In genomic region chr16:25533206-25533580, GRCm38 (mm10) we compare ENCODE assay signal across 8 mouse cellular contexts.
DNase-seq lines count a peak whose midpoint lies in the region; ATAC-seq and TF ChIP-seq lines count a peak whose summit lies in the region.
"Had no signal": no experiment of that assay in that cellular context is flagged by ENCODE, and none has a peak within 500 bp of the region (broad histone marks: within the 10 kb centered on the region; RNA-seq: fewer than 3 reads in every experiment).

No protein-coding gene starts in this region.

- WGBS in kidney, adult 2 months: 46% methylated on average over 4 of the region's 4 CpGs
- WGBS in kidney, embryonic 16.5 days: 47% methylated on average over 4 of the region's 4 CpGs
- 70% methylated on average over 4 of the region's 4 CpGs for WGBS in intestine, embryonic 15.5 days

- H3K4me1 ChIP-seq in kidney, adult 2 months (ENCODE audit: control insufficient read depth, insufficient read depth, low read length): peaks cover 11% of the 10 kb centered on the region
- H3K4me1 ChIP-seq in kidney, embryonic 16.5 days (ENCODE audit: insufficient read depth, low read length): no peaks in the 10 kb centered on the region
- no peaks in the 10 kb centered on the region for H3K4me1 ChIP-seq in intestine, embryonic 15.5 days (replicated peaks)

- no peaks in the 10 kb centered on the region for H3K9me3 ChIP-seq in kidney, embryonic 16.5 days (ENCODE audit: low read length)
- H3K9me3 ChIP-seq in intestine, embryonic 15.5 days: no peaks in the 10 kb centered on the region

- DNase-seq in kidney, adult 2 months: peak; percentile 89
- peak; percentile 79 for DNase-seq in adrenal gland, postnatal 14 days
- DNase-seq in cerebellum, postnatal 4 days (ENCODE audit: low spot score in 2 of 2): peak; percentile 27 to 78
- DNase-seq in layer of hippocampus, postnatal 10 days (ENCODE audit: low spot score in 2 of 2): peak; percentile 42 to 51

- H3K4me2 ChIP-seq in kidney, embryonic 16.5 days (replicated peaks; ENCODE audit: low read depth, low read length): no peak overlapping the region
- H3K4me2 ChIP-seq in intestine, embryonic 15.5 days (replicated peaks): no peak overlapping the region

- no peaks in the 10 kb centered on the region for H3K36me3 ChIP-seq in kidney, adult 2 months (ENCODE audit: control insufficient read depth, insufficient read depth, low read length)
- H3K36me3 ChIP-seq in kidney, embryonic 16.5 days (ENCODE audit: insufficient read depth, low read length): no peaks in the 10 kb centered on the region
- no peaks in the 10 kb centered on the region for H3K36me3 ChIP-seq in intestine, embryonic 15.5 days

- no peak for TF ChIP-seq POLR2A in kidney, adult 2 months (IDR thresholded peaks at IDR 0.05; ENCODE audit: low read depth, low read length)

- ATAC-seq in kidney, embryonic 16.5 days (ENCODE audit: low FRiP score, low TSS enrichment): no peak
- ATAC-seq in CD4-positive, CD25-positive, alpha-beta regulatory T cell, adult 4 months: no peak
- ATAC-seq in intestine, embryonic 15.5 days: no peak

- no peaks in the 10 kb centered on the region for H3K27me3 ChIP-seq in kidney, adult 2 months (replicated peaks; ENCODE audit: control insufficient read depth, insufficient read depth, low read length)
- H3K27me3 ChIP-seq in kidney, embryonic 16.5 days (ENCODE audit: insufficient read depth, low read length): no peaks in the 10 kb centered on the region
- no peaks in the 10 kb centered on the region for H3K27me3 ChIP-seq in intestine, embryonic 15.5 days (replicated peaks)

- TF ChIP-seq CTCF in kidney, adult 2 months (conservative IDR thresholded peaks at IDR 0.05; ENCODE audit: insufficient read depth, insufficient read length, low read depth, low read length): no peak

- H3K27ac ChIP-seq in kidney, adult 2 months (ENCODE audit: insufficient read depth, low read depth, low read length): peak overlapping the region; percentile 28; the same call in 1 of the 2 replicates
- H3K27ac ChIP-seq in kidney, embryonic 16.5 days (ENCODE audit: low read length): no peak overlapping the region
- no peak overlapping the region for H3K27ac ChIP-seq in intestine, embryonic 15.5 days
- H3K27ac ChIP-seq: liver, embryonic 14.5 days had no signal

- no peak overlapping the region for H3K9ac ChIP-seq in kidney, embryonic 16.5 days (replicated peaks; ENCODE audit: low read length)
- H3K9ac ChIP-seq in intestine, embryonic 15.5 days: no peak overlapping the region
- H3K9ac ChIP-seq: liver, embryonic 14.5 days had no signal

- H3K4me3 ChIP-seq in kidney, adult 2 months (ENCODE audit: insufficient read depth, low read depth, low read length): no peak overlapping the region
- H3K4me3 ChIP-seq in kidney, embryonic 16.5 days (ENCODE audit: low read length): no peak overlapping the region
- H3K4me3 ChIP-seq in intestine, embryonic 15.5 days (replicated peaks): no peak overlapping the region
